Mouse (Mus musculus): ENCODE measurements at regions not wholly inside any gene's neighbourhood (a gene's known extent, or its start where the extent isn't known, plus 50 kb on each side); places are given as distances from the start of the nearest gene placed in this dataset.

DNA sequence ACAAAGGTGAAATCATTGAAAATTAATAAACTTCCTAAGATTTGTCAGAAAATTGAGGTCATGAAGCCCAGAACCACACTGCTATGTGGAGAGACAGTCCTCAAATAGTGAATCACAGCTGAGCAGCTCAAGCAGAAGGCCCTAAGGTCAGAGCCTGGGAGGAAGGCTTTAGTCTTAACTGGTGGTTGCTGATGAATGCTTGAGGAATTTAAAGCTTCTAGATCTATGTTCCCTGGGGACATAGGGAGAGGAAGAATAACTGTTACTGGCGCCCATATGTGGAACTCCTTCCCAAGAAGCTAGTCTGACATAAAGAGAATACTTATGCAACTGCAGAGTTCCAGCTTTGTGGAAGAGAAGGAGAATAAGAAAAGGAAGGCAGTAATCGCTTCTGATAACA is 919.5 kb downstream of the D3Ertd751e start:
- no peak for DNase-seq (ENCODE audit: low spot score in 2 of 2)

DNA sequence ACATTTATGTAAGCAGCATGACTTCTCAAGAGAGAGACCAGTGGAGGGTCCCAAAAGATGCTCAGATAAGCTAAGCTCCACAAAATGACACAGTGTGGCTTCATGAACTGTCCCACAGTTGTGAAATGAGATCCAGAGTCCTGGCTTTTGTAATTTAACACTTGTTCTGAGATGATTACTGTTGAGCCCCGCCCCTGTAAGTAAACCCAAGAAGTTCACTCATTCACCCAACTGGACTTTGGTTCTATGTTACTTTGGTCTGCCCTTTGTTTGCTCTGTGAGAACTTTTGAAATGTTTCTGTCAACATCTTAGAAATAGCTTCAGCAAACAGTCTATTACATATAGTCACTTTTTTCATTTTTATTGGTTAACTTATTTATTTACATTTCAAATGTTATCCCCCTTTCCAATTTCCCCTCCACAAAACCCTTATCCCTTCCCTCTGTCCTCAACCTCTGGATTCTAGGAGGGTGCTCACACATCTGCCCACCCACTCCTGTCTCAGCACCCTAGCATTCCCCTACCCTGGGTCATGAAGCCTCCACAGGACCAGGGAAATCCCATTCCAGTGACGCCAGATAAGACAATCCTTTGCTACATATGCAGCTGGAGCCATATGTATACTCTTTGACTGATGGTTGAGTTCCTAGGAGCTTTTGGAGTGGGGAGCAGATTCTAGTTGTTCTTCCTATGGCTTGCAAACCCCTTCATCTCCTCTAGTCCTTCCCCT is 934.4 kb downstream of the D3Ertd751e start:
- no peak for DNase-seq (ENCODE audit: low spot score in 2 of 2)

DNA sequence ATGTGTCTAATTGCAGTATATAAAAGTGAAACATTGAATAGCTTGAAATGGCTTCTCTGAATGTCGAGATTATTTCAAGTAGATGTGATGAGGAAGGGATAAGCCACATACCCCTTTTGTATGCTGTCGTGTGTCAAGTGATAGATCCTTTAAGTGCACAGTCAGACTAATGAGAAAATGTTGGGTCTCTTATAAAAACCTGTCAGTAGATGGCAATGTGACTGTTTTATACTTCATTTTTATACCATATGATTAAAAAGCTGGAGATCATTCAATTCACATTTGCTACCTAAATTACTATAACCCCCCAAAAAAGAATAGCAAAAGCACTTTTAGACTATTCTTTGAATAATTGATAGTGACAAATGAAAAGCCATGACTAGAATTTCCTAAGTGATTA is 952.3 kb downstream of the D3Ertd751e start:
- no peak for DNase-seq (ENCODE audit: low spot score in 2 of 2)

DNA sequence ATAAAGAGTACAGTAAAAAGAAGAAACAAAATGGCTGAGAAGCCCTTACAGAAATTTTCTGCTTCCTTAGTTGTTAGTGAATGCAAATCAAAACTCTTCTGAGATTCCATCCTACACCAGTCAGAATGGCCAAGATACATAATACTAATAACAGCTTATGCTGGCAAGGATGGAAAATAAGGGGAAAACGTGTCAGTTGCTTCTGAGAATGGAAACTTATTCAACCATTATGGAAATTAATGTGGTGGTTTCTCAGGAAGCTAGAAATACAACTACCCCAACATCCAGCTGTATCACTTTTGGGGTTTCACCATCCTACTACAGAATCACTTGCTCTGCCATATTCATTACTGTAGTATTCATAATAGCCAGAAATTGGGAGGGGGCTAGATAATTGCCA is 996.5 kb downstream of the D3Ertd751e start:
- DNase-seq (ENCODE audit: low spot score in 2 of 2) = no peak

DNA sequence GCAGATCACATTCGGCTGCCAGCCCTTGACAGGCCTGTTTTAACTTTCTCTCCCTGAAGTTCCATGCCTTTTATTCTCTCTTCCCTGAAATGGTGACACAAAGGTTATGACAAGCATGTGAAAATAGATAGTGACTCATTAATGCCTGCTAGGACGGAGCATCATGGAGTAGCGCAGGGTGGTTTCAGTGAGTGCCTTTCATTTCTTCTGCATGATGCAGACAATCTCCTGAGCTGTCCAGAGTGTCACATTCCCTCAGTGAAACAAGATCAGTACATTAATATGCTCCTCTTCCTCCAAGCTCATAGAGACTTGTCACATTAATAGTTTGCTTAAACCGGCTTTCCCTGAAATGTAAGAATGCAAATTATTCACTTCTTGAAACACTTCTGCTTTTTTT is 1010.7 kb downstream of the D3Ertd751e start:
- DNase-seq (ENCODE audit: low spot score in 2 of 2) = no peak

DNA sequence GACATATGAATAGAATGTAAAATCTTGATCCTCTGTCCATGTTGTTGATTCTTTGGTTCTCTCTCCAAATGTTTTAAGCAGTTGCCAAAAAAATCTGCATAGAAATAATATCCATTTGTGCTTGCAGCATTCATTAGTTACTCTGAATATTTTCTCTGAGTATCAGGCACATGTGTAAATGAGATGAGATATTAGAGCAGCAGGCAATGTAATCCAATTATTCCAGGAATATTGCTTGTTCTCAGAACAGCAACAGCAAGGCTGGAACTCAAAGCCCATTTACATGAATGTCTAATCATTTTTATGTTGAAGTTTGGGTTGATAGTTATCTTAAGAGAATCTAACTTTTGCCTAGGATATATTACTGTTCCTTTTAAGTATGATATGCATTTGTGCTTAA is 1014.9 kb downstream of the D3Ertd751e start:
- no peak for DNase-seq (ENCODE audit: low spot score in 2 of 2)

DNA sequence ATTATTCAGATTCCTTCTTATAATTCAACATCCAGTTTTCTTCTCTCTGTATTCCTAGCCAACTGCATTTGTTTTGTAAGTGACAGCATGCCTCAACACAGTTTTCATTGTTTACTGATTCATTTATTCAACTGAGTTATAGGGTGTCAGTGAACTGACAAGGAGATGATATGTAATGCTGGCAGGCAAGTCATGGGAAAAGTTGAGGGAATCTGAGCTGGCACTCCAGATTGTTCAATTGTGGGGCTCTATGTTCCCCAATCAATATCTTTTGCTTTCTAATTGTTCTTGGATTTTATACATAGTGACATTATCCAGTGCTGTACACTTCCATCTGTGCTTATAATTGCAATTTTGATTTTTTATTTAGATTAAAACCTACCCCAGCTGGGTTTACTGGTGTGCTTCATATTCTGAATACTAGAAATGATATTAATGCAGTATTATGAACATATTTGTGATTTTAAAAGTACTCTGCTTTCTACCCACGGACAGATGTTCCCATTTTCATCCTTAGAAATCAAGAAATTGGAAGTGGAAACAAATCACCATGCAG is 1015.5 kb downstream of the D3Ertd751e start:
- DNase-seq (ENCODE audit: low spot score in 2 of 2) = peak; percentile 9 to 16

DNA sequence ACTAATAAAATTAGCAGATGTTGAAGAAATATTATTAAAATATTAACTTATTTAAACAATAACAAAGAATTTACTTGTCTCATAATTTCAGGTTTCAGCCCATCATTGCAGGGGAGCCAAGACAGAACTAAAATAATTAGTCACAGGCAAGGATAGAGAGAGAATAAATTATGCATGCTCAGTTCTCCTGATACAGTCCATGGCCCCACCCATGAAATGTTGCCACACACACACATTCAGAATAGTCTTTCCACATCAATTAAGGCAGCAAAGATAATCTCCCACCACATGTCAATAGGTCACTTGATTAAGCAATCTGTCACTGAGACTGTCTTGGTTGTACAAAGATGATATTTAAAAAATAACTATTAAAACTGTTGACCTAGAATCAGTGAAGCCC is 1019.8 kb downstream of the D3Ertd751e start:
- DNase-seq (ENCODE audit: low spot score in 2 of 2) = no peak

DNA sequence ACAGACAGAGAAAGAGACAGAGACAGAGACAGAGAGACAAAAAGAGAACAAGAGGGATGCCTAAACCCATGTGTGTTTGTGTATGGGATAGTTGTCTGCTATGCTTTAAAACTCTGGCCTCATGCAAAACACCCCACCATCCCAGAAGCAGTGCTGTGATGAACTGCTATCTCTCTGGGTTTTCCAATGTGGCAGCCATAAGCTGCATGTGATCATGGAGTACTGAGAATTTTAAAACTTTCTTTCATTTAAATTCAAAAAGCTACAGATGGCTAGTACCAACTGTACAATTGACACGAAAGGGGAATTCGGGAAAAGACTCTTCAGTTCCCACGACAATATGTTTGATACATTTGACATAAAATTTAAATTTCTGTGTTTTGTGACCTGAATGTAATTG is 1041.1 kb downstream of the D3Ertd751e start:
- no peak for DNase-seq (ENCODE audit: low spot score in 2 of 2)

DNA sequence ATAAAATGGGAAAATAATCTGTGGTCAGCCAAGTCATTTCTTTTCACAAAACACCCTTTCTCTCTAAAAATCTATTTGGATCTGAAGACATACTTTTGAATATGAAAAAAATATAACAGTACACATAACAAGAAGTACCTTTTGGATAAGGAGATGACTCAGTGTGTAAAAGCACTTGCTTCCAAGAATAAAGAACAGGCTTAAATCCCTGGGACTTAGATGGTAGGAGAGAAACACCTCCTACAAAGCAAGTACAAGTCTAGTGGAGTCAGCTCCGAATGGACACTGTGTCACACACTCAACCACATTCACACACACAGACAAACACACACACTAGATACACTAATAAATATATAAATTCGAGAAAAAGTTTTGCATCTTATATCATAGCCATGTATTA is 1041.8 kb downstream of the D3Ertd751e start:
- no peak for DNase-seq (ENCODE audit: low spot score in 2 of 2)

DNA sequence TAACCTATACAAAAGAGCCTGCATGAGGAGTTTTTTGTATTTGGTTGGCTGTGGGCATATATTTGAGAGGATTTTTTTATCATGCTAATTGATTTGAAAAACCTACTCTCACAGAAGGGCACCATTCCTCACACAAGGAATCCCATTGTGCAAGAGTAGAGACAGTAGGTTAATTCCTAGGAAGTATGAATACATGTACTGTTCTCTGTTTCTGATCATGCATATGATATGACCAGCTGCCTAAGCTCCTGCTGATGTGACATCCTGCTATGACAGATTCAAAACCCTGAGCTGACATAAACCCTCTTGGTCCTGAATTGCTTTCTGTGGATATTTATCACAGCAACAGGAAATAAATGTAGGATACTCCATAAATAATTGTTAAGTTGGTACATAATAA is 1048.0 kb downstream of the D3Ertd751e start:
- no peak for DNase-seq (ENCODE audit: low spot score in 2 of 2)

DNA sequence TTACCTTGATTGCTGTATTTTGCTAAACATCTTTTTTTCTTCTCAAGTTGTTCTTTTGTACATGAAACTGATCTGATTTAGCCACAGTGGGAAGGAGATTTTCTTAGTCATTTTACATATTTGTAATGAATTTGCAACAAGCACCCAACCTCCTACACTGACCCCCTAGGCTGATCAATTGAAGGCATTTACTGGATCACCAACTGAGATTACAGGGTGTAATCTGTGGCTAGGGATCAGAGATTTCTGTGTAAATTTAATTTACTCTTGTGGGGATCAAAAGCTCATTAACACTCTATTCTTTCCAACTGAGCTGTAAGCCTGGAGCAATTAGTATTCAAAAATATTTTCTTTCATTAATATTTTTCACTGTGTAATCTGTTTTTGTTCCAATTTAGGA is 1049.5 kb downstream of the D3Ertd751e start:
- DNase-seq (ENCODE audit: low spot score in 2 of 2) = no peak

DNA sequence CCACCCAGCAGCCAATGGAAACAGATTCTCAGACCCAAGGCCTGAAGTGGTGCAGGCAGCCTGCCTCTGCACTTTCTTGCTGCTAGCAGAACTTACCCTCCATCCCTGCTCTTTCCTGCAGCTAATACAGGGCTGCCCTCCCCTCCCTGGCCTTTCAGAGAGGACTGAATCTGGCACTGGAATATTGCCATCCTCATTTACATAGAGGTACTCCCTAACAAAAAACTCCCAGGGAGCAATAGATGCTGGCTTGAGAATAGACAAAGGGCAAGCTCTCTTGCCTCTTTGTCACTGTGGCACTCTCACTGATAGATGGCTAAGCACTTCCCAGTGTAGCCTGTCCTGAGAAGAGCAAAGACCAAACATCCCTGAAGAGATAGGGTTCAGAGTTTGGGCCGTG is 1088.0 kb downstream of the D3Ertd751e start:
- DNase-seq (ENCODE audit: low spot score in 2 of 2) = no peak

DNA sequence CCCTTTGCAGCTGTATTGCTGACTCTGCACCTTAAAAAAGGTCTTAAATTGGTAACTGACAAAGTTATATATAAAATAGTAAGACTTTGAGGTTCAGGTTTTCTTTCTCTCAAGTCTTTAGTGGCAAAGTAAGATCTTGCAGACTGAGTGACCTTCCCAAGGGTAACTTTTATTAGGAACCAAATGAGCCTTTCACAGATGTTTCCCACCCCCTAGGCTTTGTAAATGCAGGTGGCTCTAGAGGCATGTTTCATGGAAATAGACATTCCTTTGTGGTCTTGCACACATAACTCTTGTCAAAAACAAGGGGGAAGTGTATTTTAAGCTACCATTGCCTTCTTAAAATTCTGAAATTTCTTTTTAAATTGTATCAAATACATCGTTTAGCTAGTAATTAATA is 1125.0 kb downstream of the D3Ertd751e start:
- DNase-seq (ENCODE audit: low spot score in 2 of 2) = no peak

DNA sequence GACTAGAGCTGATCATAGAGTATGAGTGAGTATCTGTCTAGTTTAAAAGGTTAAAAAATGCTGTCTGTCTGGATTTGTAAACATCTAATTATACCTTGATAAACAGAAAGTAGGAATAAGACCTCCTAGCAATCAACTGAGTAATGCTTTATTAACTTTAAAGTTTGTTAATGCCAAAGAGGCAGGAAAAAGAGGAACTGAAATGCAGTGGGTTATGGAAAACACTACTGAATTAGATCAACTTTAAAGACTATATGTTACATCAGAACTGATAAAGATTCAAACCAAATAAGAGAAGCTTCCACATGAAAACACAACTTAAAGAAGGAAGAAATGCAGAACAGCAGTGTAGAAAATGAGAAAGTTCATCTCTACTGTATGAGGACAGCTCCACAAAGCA is 1136.6 kb downstream of the D3Ertd751e start:
- DNase-seq (ENCODE audit: low spot score in 2 of 2) = no peak

DNA sequence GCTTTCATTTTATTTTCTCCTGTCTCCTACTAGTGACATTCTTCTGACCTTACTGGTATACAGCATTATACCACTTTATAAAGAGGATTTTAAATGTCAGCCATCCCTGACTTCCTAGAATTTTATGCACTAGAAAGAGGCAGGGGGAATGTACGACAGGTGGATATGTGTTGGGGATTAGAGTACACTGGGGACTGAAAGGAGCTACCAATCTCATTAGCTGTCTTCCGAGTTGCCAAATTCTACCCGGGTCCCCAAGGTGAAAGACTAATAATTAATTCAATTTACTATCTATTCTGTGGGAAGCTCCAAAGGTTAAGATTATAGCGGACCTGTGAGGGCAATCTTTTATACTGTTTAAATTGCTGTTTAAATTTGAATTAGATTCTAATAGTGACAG is 1142.1 kb downstream of the D3Ertd751e start:
- no peak for DNase-seq (ENCODE audit: low spot score in 2 of 2)

DNA sequence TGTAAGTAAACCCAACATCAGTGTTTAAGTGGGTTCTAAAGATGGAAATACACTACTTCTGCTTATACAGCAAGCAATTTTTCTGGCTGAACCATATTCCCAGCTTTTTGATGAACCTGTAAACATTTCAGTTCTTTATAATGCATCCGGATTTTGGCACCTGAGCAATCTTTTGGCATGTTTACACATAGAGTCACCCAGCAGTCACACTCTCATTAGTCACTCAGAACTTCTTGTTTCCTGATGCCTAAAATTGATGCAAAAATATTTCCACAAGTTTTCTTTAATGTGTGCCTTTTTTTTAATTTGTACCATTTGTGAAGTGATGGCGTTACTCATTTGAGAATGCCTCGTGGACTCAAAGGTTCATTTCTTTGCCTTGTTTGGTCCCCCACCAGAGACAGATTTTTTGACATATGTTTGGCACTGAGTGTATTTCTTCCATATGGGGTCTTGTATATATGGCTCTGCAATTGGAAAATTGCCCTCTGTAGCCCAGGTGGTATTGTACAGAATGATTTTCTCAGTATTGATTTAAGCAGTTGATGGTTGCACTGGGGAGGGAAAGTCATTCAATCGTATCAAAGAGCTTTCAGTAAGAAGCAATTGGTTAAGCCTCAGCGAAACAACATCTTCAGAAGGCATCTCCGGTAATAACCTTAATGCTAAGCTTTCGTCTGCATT is 1149.7 kb downstream of the D3Ertd751e start:
- DNase-seq (ENCODE audit: low spot score in 2 of 2) = no peak

DNA sequence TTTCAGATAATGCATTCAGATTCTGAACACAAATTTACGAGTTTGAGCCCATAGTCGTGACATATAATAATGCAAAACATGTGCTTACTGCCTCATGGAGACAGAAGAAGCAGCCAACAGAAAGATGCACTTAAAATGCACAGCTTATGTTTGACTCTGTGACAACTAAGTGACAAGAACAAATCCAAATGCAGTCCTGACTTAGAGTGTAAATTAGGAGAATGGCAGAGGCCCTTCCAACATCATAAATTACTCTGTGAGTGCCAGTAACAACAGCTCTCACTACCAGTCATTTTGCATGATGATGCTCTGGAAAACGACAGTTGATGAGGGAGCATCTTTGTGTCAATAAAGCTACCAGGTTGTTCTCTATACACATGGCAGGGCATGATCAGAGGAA is 1153.4 kb downstream of the D3Ertd751e start:
- no peak for DNase-seq (ENCODE audit: low spot score in 2 of 2)

DNA sequence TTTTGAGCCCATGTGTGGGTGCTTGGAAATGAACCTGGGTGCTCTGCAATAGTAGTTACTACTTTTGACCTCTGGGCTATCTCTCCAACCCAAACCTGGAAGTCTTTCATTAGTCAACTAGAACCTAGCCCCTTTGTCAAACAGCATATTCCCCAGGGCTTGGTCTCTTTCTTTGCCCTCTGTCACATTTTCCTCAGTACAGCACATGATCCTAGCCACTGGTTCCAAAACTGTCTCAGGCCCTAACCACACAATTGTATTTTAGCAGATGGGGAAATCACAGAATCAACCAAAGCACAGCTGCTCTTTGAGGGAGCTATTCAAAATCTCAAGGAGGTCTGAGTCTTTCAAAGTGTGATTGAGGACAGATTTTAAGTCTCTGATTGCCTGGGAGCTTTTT is 1155.5 kb downstream of the D3Ertd751e start:
- DNase-seq (ENCODE audit: low spot score in 2 of 2) = no peak

DNA sequence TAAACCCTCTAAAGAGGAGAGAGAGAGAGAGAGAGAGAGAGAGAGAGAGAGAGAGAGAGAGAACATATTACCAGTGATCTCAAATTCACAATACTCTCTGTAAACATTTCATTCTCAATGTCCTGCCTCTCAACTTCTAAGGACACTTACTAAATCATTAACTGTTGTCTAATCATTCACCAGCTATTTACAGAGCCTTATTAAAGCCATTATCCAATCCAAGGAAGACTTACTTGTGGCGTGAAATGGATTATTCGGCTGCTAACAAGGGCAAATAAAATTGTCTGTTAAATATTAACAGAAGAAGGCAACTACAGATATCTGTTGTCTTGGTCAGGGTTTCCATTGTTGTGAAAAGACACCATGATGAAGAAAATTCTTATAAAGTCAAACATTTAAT is 1156.5 kb downstream of the D3Ertd751e start:
- DNase-seq (ENCODE audit: low spot score in 2 of 2) = no peak

DNA sequence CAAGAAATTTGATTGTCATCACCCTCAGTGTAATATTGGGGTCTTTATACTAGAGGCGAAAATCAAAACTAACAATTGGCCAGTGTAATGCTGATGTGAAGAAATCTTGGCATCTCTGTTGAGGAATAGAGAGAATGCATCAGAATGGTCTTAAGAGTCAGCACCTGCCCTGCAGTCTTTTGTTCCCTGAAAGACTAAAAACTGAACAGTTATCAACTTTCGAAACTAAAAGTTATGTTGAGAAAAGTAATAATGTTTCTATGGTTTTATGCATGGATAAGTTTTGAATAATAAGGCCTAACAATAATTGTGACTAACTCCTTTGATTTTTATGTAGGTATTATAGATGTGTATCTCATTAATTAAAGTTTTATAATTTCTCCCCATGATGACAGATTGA is 1158.6 kb downstream of the D3Ertd751e start:
- DNase-seq (ENCODE audit: low spot score in 2 of 2) = no peak

DNA sequence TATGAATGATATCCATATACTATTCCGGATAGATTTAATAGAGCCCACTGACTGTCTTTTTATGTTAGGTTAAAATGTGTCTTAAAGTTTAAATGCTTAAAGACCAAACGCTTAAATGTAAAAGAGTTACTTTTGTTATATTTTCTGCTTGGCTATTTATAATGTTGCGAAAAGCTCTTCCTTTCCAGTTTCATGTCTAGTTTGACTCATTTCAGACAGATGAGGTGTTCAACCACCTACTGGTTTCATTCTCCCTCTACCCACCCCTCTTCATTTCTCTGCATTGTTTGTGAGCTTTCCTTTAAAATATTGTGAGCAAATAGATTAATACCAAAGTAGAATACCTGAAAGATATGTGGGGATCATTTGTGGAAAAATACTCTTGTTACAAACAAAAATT is 1163.8 kb downstream of the D3Ertd751e start:
- no peak for DNase-seq (ENCODE audit: low spot score in 2 of 2)

DNA sequence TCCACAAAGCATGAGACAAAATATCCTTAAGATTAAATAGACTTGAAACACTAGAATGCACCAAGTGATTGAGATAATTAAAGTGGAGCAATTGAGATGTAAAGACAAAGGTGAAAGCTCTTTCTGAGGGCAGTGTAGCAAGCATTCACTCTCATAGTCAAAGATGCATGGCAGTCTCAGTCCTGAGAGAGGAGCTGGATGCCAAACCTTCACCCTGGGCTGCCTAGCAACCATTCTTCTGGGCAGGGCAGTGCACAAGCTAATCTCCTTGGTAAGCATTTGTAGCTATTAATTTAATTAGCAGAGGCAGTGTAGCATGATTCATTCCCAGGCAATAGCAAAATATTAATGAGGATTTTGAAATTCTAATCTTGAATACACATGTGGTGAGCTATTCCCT is 1166.0 kb downstream of the D3Ertd751e start:
- DNase-seq (ENCODE audit: low spot score in 2 of 2) = no peak

Measured in layer of hippocampus, adult 8-10 months (tissue).